Mouse (Mus musculus): Measurements from ENCODE around the gene Ptf1a. TPM values are rescaled to one million over a fixed set of nuclear protein-coding genes. Genes with fewer than 3 reads are reported as not detected.

Gene Ptf1a
- total and polyA plus RNA-seq, 2 experiments from 2014 or later: not detected

DNA sequence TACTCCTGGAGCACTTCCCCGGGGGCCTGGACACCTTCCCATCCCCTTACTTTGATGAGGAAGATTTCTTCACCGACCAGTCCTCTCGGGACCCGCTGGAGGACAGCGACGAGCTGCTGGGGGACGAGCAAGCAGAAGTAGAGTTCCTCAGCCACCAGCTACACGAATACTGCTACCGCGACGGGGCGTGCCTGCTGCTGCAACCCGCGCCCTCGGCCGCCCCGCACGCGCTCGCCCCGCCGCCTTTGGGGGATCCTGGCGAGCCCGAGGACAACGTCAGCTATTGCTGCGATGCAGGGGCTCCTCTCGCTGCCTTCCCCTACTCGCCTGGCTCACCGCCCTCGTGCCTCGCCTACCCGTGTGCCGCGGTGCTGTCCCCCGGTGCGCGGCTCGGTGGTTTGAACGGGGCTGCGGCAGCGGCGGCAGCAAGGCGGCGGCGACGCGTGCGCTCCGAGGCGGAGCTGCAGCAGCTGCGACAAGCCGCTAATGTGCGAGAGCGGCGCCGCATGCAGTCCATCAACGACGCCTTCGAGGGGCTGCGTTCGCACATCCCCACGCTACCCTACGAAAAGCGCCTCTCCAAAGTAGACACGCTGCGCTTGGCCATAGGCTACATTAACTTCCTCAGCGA, 523 bp downstream of the Ptf1a start:
- ATAC-seq (ENCODE audit: insufficient read depth, low read depth) (no peak), DNase-seq (ENCODE audit: low spot score) (no peak)
- Histone ChIP-seq H3K36me3 (replicated peaks; ENCODE audit: control insufficient read depth, insufficient read depth, low read length) (no peaks in the 10 kb centered on the region), H3K4me3 (ENCODE audit: low read depth, low read length) (peak overlapping the region; percentile 28), H3K9ac (replicated peaks; ENCODE audit: low read depth, low read length) (no peak overlapping the region), H3K4me2 (ENCODE audit: low read depth, low read length) (peak overlapping the region; percentile 32), H3K4me1 (ENCODE audit: control insufficient read depth, insufficient read depth) (no peaks in the 10 kb centered on the region), H3K27ac (ENCODE audit: low read depth) (no peak overlapping the region), H3K27me3 (ENCODE audit: control insufficient read depth, insufficient read depth, low read length) (peaks cover 94% of the 10 kb centered on the region), H3K9me3 (replicated peaks; ENCODE audit: control insufficient read depth, low read length) (no peaks in the 10 kb centered on the region)
- under 1% methylated on average over 65 of the region's 67 CpGs for WGBS
- no peak for TF ChIP-seq CTCF (IDR thresholded peaks at IDR 0.05; ENCODE audit: low read depth)
- no peak for TF ChIP-seq EP300 (IDR thresholded peaks at IDR 0.05; ENCODE audit: low read depth)

DNA sequence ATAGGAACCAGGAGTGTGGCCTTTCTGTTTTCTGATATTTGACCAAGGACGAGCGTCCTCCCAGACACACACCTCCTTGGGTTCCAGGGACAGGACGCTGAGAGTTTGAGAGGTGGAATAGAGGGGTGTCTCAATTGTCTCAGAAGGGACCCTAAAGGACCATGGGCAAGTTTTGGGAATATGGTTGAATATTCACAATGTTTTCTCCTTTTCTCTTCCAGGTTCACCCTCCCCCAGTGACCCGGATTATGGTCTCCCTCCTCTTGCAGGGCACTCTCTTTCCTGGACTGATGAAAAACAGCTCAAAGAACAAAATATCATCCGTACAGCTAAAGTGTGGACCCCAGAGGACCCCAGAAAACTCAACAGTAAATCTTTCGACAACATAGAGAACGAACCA, 1.3 kb downstream of the Ptf1a start:
- DNase-seq (ENCODE audit: low spot score) (no peak), ATAC-seq (ENCODE audit: insufficient read depth, low read depth) (no peak)
- H3K27me3 ChIP-seq (ENCODE audit: control insufficient read depth, insufficient read depth, low read length): peaks cover 94% of the 10 kb centered on the region
- no peaks in the 10 kb centered on the region for H3K9me3 ChIP-seq (replicated peaks; ENCODE audit: control insufficient read depth, low read length)
- TF ChIP-seq EP300 (IDR thresholded peaks at IDR 0.05; ENCODE audit: low read depth) (no peak), CTCF (IDR thresholded peaks at IDR 0.05; ENCODE audit: low read depth) (no peak)
- no peak overlapping the region for H3K27ac ChIP-seq (ENCODE audit: low read depth)
- no peak overlapping the region for H3K4me2 ChIP-seq (ENCODE audit: low read depth, low read length)
- no peak overlapping the region for H3K4me3 ChIP-seq (ENCODE audit: low read depth, low read length)
- no peaks in the 10 kb centered on the region for H3K36me3 ChIP-seq (replicated peaks; ENCODE audit: control insufficient read depth, insufficient read depth, low read length)
- no peaks in the 10 kb centered on the region for H3K4me1 ChIP-seq (ENCODE audit: control insufficient read depth, insufficient read depth)
- no peak overlapping the region for H3K9ac ChIP-seq (replicated peaks; ENCODE audit: low read depth, low read length)
- 8% methylated on average over 7 of the region's 7 CpGs for whole genome bisulfite sequencing

DNA sequence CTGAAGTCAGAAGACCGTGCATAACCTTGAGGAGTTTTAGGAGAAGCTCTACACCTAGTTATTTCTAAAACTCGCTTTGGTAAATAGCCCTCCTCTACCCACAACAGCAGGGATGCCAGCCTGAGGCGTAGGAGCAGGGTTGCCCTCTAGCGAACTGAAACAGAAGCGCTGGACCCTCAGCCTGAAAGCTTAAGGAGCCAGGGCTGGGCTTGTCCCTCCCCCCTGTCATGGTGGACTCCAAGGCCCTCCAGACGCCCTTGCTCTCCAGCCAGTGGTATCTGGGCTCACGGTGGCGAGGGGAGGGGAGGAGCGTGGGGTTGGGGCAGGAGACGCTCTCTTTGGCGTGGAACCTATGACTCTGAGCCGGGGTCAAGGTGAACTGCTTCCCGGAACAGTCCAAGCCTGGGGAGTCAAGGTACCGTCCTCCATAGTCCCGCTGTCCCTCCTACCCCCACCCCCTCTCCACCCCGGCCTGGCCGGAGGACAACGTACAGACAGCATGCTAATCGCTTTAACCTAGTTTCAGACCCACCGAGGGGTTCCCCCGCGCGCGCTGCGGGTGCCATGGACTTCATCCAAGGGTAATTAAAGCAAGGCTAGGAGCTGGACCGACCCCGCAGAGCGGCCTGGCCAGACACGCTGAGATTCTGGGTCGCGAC, 2.7 kb downstream of the Ptf1a start:
- Histone ChIP-seq H3K4me2 (ENCODE audit: low read depth, low read length) (peak overlapping the region; percentile 53), H3K4me1 (ENCODE audit: control insufficient read depth, insufficient read depth) (no peaks in the 10 kb centered on the region), H3K36me3 (replicated peaks; ENCODE audit: control insufficient read depth, insufficient read depth, low read length) (no peaks in the 10 kb centered on the region), H3K27ac (ENCODE audit: low read depth) (no peak overlapping the region), H3K27me3 (ENCODE audit: control insufficient read depth, insufficient read depth, low read length) (peaks cover 95% of the 10 kb centered on the region), H3K9me3 (replicated peaks; ENCODE audit: control insufficient read depth, low read length) (no peaks in the 10 kb centered on the region), H3K9ac (replicated peaks; ENCODE audit: low read depth, low read length) (no peak overlapping the region), H3K4me3 (ENCODE audit: low read depth, low read length) (peak overlapping the region; percentile 35)
- DNase-seq (ENCODE audit: low spot score): peak; percentile 26
- peak; percentile 60; the same call in 1 of the 2 replicates for ATAC-seq (ENCODE audit: insufficient read depth, low read depth)
- WGBS: 4% methylated on average over 31 of the region's 31 CpGs
- TF ChIP-seq CTCF (IDR thresholded peaks at IDR 0.05; ENCODE audit: low read depth): peak; percentile 37
- TF ChIP-seq EP300 (IDR thresholded peaks at IDR 0.05; ENCODE audit: low read depth): no peak

DNA sequence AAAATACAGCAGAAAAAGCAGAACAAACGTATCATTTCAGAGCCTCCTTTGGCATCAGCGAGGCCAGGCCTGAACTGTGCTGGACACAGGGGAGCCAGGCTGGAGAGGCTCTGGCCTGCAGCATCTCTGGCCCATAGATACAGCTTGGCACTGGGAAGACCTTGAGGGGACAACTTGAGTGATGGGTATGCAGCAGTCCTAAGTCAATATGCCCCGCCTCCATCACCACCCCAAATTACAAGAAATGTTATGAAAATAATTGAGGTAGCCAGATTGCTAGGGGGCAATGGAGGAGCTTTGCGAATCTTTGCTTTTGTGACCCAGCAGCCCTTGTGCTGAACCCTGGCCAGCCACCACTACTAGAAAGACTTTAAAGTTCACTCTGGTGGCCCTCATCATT, 3.8 kb downstream of the Ptf1a start:
- no peaks in the 10 kb centered on the region for H3K36me3 ChIP-seq (replicated peaks; ENCODE audit: control insufficient read depth, insufficient read depth, low read length)
- no peak overlapping the region for H3K27ac ChIP-seq (ENCODE audit: low read depth)
- DNase-seq (ENCODE audit: low spot score) (no peak), ATAC-seq (ENCODE audit: insufficient read depth, low read depth) (no peak)
- no peak overlapping the region for H3K4me2 ChIP-seq (ENCODE audit: low read depth, low read length)
- TF ChIP-seq CTCF (IDR thresholded peaks at IDR 0.05; ENCODE audit: low read depth) (no peak), EP300 (IDR thresholded peaks at IDR 0.05; ENCODE audit: low read depth) (no peak)
- peaks cover 95% of the 10 kb centered on the region for H3K27me3 ChIP-seq (ENCODE audit: control insufficient read depth, insufficient read depth, low read length)
- 59% methylated on average over 4 of the region's 4 CpGs for WGBS
- H3K9ac ChIP-seq (replicated peaks; ENCODE audit: low read depth, low read length): no peak overlapping the region
- H3K9me3 ChIP-seq (replicated peaks; ENCODE audit: control insufficient read depth, low read length): no peaks in the 10 kb centered on the region
- H3K4me1 ChIP-seq (ENCODE audit: control insufficient read depth, insufficient read depth): no peaks in the 10 kb centered on the region
- H3K4me3 ChIP-seq (ENCODE audit: low read depth, low read length): no peak overlapping the region

DNA sequence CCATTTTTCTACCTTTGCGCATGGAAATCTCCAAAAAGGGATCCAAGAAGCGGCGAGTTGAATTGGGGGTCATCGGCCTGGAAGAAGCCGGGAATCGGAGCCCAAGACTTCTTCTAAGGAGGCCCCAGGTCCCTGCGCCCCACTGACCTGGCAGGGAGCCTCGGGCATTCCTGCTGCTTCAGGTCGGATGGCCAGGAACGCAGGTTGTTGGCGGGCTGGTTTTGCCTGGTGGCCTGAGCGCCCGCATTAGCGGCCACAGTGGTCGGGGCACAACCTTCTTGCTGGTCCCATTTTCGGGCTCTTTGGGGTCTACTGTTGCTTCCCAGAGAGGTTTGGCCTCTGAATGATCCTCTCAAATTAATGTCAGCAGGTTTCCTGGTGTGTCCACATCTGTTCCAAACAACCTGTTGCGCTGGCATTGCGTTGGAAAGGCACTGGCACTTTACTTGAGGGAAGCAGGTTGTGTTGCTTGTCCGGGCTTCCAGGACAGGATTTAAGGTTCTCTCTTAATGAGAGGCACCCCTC, 7.1 kb downstream of the Ptf1a start:
- Histone ChIP-seq H3K27me3 (ENCODE audit: control insufficient read depth, insufficient read depth, low read length) (peaks cover 96% of the 10 kb centered on the region), H3K36me3 (replicated peaks; ENCODE audit: control insufficient read depth, insufficient read depth, low read length) (no peaks in the 10 kb centered on the region), H3K9me3 (replicated peaks; ENCODE audit: control insufficient read depth, low read length) (no peaks in the 10 kb centered on the region), H3K9ac (replicated peaks; ENCODE audit: low read depth, low read length) (no peak overlapping the region), H3K27ac (ENCODE audit: low read depth) (no peak overlapping the region), H3K4me3 (ENCODE audit: low read depth, low read length) (no peak overlapping the region), H3K4me2 (ENCODE audit: low read depth, low read length) (no peak overlapping the region), H3K4me1 (ENCODE audit: control insufficient read depth, insufficient read depth) (no peaks in the 10 kb centered on the region)
- no peak for DNase-seq (ENCODE audit: low spot score)
- TF ChIP-seq EP300 (IDR thresholded peaks at IDR 0.05; ENCODE audit: low read depth): no peak
- TF ChIP-seq CTCF (IDR thresholded peaks at IDR 0.05; ENCODE audit: low read depth): no peak
- WGBS: under 1% methylated on average over 19 of the region's 19 CpGs
- ATAC-seq (ENCODE audit: insufficient read depth, low read depth): no peak
